8 mouse cellular contexts compared by ENCODE assay signal in the genomic region with DNA sequence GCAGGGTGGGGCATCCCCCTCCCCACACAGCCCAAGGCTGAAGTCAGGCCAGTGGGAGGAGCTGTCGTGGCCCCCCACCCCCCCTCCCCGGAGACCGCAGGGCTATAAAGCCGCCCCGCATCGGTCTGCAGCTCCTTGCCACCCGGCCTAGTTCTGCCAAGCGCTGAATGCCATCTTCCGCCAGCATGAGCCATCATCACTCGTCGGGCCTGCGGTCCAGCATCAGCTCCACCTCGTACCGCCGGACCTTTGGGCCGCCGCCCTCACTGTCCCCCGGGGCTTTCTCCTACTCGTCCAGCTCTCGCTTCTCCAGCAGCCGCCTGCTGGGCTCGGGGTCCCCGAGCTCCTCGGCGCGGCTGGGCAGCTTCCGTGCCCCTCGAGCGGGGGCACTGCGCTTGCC. TPM values are rescaled to one million over a fixed set of nuclear protein-coding genes. Genes with fewer than 3 reads are reported as not detected.
DNase-seq lines count a peak whose midpoint lies in the region; ATAC-seq and TF ChIP-seq lines count a peak whose summit lies in the region.

A gene (plus strand): TSS at position 135 of the 400 bp plus-strand sequence.

- peak within 1 kb of the TSS; percentile 66 for H3K4me2 ChIP-seq in liver, embryonic 11.5 days
- peak within 1 kb of the TSS; percentile 63 for H3K4me2 ChIP-seq in stomach, embryonic 16.5 days (ENCODE audit: low read depth, low read length)

- ATAC-seq in liver, embryonic 11.5 days (replicated peaks; ENCODE audit: low FRiP score): no peak
- no peak for ATAC-seq in stomach, embryonic 16.5 days (ENCODE audit: insufficient read depth, low FRiP score)

- peaks cover 13% of the 10 kb centered on the region; the same call in 1 of the 2 replicates for H3K4me1 ChIP-seq in liver, embryonic 11.5 days (replicated peaks; ENCODE audit: control insufficient read depth, insufficient read depth, low read length)
- H3K4me1 ChIP-seq in stomach, embryonic 16.5 days (ENCODE audit: control insufficient read depth, insufficient read depth, low read length): peaks cover 13% of the 10 kb centered on the region

- 4% methylated on average over 30 of the region's 30 CpGs for WGBS in liver, embryonic 11.5 days
- 2% methylated on average over 30 of the region's 30 CpGs for WGBS in stomach, embryonic 16.5 days

- H3K9me3 ChIP-seq in liver, embryonic 11.5 days (ENCODE audit: control insufficient read depth, low read length): no peaks in the 10 kb centered on the region
- no peaks in the 10 kb centered on the region for H3K9me3 ChIP-seq in stomach, embryonic 16.5 days (replicated peaks; ENCODE audit: control insufficient read depth, low read length)

- peak within 1 kb of the TSS; percentile 69 for H3K4me3 ChIP-seq in gastrocnemius, adult 2 months
- H3K4me3 ChIP-seq in liver, embryonic 11.5 days (ENCODE audit: low read depth, low read length): peak within 1 kb of the TSS; percentile 35
- H3K4me3 ChIP-seq in stomach, embryonic 16.5 days (replicated peaks; ENCODE audit: low read length): peak within 1 kb of the TSS; percentile 30

- intact Hi-C loops in gastrocnemius, adult 2 months (cut with DNase I): loop anchor here (10.0 kb wide), 1 partner anchor 150 kb away; no protein-coding TSS in a partner anchor

- no peak within 1 kb of the TSS for H3K27ac ChIP-seq in gastrocnemius, adult 2 months
- H3K27ac ChIP-seq in liver, embryonic 11.5 days (ENCODE audit: low read depth, low read length): no peak within 1 kb of the TSS
- H3K27ac ChIP-seq in stomach, embryonic 16.5 days (ENCODE audit: low read length): no peak within 1 kb of the TSS

- no peak for TF ChIP-seq CTCF in gastrocnemius, adult 2 months (IDR thresholded peaks at IDR 0.05)

- peaks cover 80% of the 10 kb centered on the region for H3K27me3 ChIP-seq in liver, embryonic 11.5 days (replicated peaks; ENCODE audit: control insufficient read depth, insufficient read depth, low read length)
- peaks cover 61% of the 10 kb centered on the region for H3K27me3 ChIP-seq in stomach, embryonic 16.5 days (ENCODE audit: control insufficient read depth, insufficient read depth, low read length)

- no peak within 1 kb of the TSS; the same call in 1 of the 2 replicates for H3K9ac ChIP-seq in liver, embryonic 11.5 days (ENCODE audit: low read depth, low read length)
- H3K9ac ChIP-seq in stomach, embryonic 16.5 days (ENCODE audit: low read length): peak within 1 kb of the TSS; percentile 60

- DNase-seq in gastrocnemius, adult 2 months: peak; percentile 42
- DNase-seq in gastrocnemius, postnatal 4 days (ENCODE audit: low spot score in 2 of 2): no peak
- DNase-seq in retina, postnatal 1 day: peak; percentile 35
- no peak for DNase-seq in retina, embryonic 14.5 days (ENCODE audit: low spot score)
- no peak for DNase-seq in liver, embryonic 11.5 days (ENCODE audit: low spot score)
- no peak for DNase-seq in gastrocnemius, postnatal 25 days
- DNase-seq in right cerebral cortex, adult 2 months (ENCODE audit: low spot score in 2 of 2): no peak

- no peaks in the 10 kb centered on the region for H3K36me3 ChIP-seq in liver, embryonic 11.5 days (ENCODE audit: control insufficient read depth, insufficient read depth, low read length)
- H3K36me3 ChIP-seq in stomach, embryonic 16.5 days (ENCODE audit: control insufficient read depth, insufficient read depth, low read length): no peaks in the 10 kb centered on the region

RNA-seq across cellular contexts. Expression of the gene that starts here (rescaled TPM):
- 1 to 10 TPM in 1 of 2 experiments, under 1 TPM in 1; 0.31 to 1.2 TPM for total RNA-seq in gastrocnemius, adult 2 months (2021)
- 1 to 10 TPM; 3.0 to 4.7 TPM for total RNA-seq in gastrocnemius, postnatal 4 days (2021)
- polyA plus RNA-seq in liver, embryonic 11.5 days (2014; fragmentation: Nextera tagmentation; extraction: Ambion mirVana): 0.36 and 0.90 TPM in 2 replicates
- 24.4 and 25.4 TPM in 2 replicates for polyA plus RNA-seq in stomach, embryonic 16.5 days (2015; fragmentation: Nextera tagmentation; extraction: Ambion mirVana)
- total RNA-seq in gastrocnemius, postnatal 25 days (2021): 1 to 10 TPM in 1 of 2 experiments, under 1 TPM in 1; 0.75 to 1.4 TPM

Comparison
In these comparisons a context has a peak if more than half of its experiments do, and no peak if none do; other contexts are left out.
1. RNA of the gene that starts here (polyA plus RNA-seq): 24.4 to 25.4 TPM in stomach, embryonic 16.5 days; 0.36 to 0.90 TPM in liver, embryonic 11.5 days; every median in the first group is over 10 times any median in the second.
2. DNase-seq: peak in gastrocnemius, adult 2 months (single experiment) and retina, postnatal 1 day (single experiment); none in gastrocnemius, postnatal 4 days (0 of 2), retina, embryonic 14.5 days (single experiment), liver, embryonic 11.5 days (single experiment), gastrocnemius, postnatal 25 days (single experiment) and right cerebral cortex, adult 2 months (0 of 2).
3. Peak in every context shown above with its lines, with median percentiles within 50 percentile points of each other: H3K4me3 ChIP-seq.